Mouse (Mus musculus) natural killer cell, adult 2 months (primary cell): ENCODE measurements around the gene Opcml.

Experiments used
- DNase-seq, 2 experiments: peaks; one replicate each; pipeline ENCODE4 v3.0.0; 2022; ENCODE audit warnings: low spot score in 2 of 2

Gene Opcml

DNA sequence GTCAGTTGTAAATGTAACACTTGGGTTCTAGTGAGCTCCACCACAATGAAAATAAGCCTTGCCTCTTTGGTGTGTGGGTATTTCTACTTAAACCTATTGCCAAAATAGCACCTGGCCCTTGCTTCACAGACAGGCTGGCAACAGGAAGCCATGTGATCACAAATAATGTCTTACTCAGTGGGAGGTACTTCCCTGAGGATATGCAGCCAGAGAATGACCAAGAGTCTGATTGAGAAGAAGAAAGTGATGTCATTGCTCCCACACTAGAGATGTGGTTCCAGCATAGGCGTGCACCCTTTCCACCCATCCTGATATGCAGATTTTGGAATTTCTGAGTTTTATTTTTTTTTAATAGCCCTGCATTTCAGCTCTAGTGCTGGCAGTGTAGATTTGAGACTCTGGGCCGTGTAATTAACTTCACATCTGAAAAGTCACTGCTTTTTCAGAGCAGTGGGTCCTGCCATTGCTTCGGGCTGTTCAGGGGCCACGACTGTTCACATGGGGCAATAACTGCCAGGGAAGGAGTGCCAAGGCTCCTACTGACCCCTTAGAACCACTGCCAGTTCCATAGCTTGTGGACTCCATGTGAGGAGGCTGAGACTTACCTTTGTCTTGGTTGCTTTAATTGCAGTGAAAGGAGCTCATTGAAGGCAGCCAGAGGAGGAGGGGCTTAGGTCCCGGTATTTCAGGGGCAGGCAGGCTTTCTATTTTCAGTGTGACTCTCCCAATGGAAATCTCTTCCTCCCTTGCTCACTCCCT is 649.0 kb downstream of the Opcml start:
- no peak for DNase-seq

DNA sequence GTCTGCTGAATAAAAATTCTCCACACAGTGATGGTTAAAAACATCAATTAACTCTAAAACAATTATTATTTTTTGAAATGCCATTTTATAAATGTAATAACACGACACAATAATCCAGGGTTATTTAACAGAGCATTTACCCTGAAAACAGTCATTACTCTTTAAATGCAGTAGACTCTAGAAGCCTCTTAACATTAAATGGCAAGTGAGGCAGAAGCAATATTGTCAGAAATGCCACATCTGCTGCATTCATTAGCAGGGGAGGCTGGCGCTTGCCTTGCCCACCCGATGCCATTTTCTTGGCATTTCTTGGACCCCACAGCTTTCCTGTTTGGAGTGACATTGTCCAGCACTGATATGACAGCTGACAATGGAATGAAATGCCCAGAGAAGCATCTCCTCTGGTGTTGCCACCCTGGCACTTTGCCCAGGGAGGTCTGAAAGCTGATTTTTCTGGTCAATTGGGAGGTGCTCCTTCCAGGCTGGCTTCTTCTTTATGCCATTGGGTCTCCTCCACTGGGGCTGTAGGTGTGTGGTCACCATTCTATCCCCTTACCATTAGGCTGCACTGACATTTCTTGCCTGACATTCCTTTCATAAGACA is 649.7 kb downstream of the Opcml start:
- DNase-seq, result no peak

DNA sequence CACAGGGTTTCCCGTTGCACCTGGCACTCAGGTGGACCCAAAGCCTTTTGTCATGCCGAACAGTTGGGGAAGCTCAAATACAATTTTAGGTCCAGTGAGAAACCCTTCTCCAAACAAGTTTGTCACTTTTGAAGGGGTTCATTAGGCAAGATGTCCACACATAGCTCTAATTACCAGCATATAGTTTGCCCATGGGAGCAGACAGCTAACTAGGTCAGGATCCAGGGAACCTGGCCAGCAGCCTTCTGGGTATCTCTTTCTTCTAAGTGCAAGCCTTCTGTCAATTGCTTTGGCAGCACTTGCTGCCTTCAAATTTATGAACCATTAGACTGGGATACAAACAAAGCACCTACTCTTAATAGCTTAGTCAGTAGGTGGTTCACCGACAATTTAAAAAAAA is 653.9 kb downstream of the Opcml start:
- DNase-seq, result no peak

DNA sequence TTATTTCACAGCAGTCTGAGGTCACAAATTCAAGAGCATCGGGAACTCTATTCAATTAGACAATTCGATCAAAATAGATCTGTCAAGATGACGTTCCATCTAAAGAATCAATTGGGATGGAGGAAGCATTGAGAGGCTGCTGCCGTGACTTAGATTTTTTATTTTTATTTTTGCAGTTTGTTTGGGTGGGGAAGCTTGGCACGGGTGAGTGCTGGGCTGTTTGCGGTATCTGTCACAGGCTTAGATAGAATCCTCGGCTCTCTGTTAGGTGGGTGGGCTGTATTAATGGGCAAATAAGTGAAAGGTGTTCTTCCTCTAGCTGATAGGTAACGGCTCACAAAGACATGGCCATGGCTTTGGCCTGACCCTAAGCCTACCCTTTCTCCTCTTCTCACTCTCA is 654.4 kb downstream of the Opcml start:
- no peak for DNase-seq

DNA sequence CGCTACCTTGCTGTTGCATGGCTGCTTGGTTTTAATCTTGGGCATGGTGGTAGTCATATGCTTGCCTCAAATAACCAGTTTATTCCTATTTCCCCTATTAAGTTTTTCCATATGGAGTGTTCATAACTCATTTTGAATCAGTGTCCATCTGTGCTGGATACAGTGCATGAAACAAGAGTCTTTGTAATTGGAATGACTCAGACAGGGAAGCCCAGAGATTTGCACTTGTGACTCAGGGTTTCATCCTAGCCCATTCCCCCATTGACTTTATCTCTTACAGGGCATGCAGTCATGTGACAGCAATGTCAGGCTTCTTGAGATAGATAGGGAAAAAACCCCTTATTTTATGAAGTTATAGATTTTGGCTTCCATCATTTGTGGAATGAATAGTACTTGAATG is 655.3 kb downstream of the Opcml start:
- no peak for DNase-seq

DNA sequence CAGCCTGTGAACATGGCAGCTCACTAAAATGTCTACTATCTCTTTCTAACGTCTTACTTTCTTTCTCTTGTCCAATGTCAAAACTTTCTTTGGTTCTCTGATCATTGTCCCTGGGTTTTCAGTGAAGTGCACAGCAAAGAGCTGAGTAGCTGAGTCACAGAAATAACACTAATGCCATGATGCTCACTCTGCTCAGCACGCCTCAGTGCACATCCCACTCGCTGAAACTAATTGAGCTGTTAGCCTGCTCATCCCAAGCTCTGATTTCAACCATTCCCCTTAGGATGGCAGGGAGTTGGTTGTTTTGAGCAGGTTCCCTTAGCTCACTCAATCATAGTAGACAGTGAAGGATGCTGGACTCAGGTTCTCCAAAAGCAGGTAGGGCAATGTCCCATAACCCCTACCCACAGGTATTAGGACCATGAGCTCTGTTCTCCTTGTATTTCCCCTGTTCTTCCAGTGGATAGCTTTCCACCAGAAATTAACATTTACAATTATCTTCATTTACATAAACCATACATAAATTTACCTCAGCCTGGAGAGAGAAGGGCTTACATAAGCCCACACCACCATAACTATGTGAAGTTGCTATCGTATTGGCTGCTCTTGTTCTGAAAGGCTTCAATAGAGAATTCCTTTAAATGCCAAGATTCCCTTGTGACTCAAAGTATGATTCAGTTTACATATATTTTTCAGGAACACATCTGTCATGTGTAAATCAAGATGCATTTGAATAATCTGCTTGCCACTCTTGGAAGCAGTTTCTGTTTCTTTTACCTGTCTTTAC is 655.9 kb downstream of the Opcml start:
- DNase-seq, result no peak

DNA sequence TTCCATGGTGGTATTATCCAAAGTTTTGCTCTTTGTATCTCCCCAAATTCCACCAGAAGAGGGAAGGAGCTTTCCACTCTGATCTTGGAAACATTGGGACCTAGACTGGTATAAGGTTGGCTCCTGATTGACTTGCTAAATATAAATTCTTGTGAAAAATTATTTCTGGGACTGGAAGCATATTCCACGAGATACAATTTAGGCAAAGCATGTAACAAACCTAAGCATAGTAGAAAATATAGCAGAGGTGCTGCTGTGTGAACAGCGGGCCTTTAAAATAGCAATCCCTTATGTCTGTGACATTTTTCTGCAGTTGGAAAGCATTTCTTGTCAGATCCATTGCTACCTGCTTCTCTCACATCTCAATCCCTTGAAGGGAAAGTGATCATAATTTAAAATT is 661.9 kb downstream of the Opcml start:
- no peak for DNase-seq

DNA sequence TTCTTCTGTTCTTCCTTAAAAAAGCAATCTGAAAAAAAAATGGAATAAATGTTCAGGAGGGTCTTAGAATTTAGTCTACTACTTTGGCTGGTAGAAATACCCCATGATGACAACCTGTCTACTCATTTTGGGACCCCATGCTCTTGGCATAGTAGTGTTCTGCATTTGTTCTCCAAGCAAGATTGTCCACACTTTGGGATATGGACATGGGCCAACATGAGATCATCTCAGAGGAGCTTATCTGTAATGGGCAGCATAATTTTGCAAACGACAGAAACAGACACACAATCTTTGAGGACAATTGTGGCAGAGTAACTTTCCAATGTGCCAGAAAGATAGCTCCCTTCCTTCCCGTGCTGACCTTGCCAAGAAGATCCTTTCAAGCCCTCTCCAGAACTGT is 662.5 kb downstream of the Opcml start:
- DNase-seq, result no peak

DNA sequence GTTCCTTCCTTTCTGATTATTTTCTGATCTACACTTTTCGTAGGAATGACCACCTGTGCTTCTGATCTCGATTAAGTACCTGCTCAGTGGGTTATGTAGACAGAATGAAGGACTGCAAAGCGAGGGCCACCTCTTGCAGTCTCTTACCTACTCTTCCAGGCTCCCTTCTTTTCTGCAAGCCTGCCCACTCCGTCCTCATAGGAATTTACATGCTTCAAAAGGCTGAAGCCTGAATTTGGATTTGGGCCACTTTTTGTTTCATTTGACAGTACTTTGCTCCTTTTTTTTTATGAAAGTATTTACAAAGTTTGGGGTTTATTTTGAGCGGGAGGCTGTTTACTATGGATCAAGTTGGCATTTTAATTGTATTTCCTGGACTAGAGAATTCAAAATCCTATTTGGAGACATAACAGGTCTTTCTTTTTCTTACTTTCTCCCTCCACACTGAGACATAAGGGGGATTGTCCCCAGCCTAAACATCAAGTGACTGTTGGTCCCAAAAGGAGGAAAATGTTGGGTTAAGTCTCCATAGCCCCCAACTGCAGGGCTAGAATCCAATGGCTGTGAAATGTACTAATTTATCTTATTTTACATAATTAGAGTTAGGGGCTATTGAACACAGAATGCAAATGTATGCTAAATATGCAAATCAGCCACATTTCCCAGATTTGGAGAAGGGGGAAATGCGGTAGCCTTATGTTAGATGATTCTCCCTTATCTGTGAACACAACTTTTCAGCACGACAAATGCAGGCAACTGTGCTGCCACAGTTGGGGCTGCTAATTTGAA is 667.6 kb downstream of the Opcml start:
- no peak for DNase-seq

DNA sequence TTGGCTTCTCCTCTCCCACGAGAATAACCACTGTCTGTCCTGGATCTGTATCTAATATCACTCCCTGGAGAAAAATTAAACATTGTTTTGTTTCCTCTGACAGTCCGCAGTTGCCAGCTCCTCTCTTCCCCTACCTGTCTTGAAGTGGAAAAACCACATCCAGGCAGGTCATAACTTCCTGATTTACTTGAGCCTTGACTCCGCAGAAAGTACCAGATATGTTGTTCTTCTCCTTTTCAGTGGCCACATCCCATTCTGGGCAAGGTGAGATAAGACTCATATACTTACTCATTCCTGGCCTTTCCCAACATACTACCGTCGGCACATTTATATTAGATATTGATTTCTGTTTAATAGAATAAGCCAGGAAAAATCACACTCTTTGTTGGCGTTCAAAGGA is 673.0 kb downstream of the Opcml start:
- DNase-seq, result no peak

DNA sequence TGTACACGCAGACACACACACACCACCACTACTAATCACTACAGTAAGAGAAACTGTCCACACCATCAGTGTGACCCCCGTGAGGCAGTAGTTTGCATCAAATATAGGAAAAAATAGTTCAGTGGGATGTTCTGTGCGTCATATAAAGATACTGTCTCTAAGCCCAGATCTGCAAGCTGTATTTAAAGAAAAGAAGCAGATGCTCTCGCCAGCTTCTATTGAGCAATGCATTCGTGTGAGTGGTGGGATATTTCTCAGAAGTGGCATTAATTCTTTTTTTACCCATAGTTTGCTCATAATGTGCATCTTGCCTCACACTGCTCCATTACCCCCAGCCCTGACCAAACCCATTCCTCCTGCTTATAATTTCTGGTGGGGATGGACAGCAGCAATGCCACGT is 678.8 kb downstream of the Opcml start:
- no peak for DNase-seq

DNA sequence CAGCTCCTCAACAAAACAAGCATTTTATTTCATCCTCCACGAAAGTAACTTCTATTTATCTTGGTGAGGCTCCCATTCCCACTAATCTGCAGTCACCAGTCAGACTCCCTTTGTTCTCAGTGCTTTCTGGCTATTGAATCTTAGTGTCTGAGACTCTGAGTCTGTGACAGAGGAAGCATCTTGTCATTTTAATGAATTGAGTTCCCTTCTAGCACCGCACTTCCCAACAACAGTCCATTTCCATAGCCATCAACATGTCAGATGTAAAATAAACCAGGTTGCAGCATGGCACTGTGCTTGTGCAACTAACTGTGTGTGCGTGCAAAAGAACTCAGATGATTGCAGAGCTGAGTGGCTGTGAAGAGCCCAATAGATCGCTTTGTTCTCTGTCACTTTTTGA is 680.9 kb downstream of the Opcml start:
- no peak for DNase-seq

DNA sequence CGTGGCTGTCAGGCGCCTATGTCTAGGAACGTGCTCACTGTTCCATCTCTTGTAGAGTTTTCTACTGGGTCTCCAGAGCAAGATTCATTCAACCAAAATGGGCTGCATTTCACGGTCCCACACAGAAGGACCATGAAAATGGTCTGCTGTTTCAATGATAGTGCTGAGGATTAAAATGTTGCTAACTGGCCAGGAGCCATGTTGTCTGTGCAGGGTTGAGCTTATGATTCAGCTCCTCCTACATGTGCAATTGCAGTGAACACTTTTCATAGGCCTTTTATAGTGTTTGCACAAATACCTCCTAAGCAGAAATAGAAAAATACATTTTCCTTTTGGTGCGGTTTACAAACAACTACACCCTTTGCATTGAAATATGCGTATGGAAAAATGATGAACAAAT is 684.0 kb downstream of the Opcml start:
- no peak for DNase-seq

DNA sequence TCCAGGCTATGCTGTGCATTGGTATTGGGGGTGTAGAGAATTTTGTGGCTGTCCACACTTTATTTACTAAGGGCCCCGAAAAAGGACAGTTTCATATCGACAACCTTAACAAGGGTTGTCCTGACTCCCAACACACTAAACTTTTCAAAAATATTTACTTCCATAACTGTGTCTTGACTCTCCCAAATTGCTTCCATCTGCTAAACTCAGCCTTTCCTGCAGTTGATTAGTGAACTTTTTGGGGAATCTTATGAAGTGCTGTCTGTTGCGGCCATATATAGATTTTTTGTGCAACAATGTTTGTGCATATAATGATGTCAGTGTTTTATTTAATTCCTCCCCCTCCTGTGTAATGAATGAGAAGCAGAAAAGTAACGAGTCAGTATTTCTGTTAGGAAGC is 690.7 kb downstream of the Opcml start:
- DNase-seq, result no peak

DNA sequence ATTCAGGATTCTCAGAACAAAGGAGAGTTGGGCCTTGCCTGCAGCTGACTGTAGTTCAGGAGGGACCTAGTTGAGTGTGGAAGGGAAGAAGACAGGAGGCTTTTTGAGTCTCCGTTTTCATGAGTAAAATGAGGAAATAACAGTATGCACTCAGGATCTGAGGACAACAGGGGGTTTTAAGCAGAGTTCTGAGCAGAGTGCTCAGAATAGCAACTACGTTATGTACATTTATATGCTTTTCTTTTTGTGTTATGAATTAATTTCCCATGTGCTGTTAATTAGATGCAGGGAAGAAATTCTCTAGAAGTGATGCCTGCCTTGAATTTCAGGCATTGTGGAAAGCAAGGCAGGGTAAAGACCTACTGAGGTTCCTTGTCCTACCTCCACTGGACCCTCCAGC is 697.9 kb downstream of the Opcml start:
- DNase-seq, result no peak

DNA sequence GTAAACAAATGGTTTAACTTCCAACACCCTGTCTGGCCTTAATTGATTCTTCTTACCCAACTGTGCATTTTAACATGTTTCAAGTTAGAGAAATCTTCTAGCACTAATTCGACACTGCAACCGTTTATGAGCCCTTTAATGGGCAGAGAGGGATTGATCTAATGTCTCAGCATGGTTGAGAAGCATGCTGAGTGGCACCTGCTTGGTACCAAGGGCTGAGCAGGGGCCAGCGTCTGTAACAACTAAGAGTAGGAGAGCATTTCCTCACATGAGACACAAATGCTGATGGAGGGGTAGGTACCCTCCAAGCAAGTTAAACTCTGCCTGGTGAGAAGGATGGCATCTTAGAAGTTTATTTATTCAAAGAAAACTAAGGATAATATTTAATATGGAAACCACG is 699.3 kb downstream of the Opcml start:
- no peak for DNase-seq

DNA sequence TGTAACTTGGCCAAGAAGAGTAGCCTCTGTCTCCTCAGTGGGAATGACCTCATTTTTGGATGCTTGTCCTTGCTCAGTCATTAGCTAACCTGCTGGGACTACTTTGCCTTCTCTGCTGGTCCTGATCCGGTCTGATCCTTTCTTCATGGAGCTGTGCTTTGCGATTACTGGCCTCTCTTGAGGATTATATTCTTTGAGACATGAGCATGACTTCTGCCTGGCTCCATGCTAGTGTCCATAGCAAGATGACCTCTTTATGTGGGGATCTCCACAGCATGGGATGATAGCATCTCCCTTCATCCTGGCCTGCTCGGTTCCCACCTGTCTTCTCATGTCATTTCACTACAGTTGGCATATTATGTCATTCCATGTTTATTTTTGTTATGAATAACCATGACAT is 699.8 kb downstream of the Opcml start:
- DNase-seq, result no peak

DNA sequence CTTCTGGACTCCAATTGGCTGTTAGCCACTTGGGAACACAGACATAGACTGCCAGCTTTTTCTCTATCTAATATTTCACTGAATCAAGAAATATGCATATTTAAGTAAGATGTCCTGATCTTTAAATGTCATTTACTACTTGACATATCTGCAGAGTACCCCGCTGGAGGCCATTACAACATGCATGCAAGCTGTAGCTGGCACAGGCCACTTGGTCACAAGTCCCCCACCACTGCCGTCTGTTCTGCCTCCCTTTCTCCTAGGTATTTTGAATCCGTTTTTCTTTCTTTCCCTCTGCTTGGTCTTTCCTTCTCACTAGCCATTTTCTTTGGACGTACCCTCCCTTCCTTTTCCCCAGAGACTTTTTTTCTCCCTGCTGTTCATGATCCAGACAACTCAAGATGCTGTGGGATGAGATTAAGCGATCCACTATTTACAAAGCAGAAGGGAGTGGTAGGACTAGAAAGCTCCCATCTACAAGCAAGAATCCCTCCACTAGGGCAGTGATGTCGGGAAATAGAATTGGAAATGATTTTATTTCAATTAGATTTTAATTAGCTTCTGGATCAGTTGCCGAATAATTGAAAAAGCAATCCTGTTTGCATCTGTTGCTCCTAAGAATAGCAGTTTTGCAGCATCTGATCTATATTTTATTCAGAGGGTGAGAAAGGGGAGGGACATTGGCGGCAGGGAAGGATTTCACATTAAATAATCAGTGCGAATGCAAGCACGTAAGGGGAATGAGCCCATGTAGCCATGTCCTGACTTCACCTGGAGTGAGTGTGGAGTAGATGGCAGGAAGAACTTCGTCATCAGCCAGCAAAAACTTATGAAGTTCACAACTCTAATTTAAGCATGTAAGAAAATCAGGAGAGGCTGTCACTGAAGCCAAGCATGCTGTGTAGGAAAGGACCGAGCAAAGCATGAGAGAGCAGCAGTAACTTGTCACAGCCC is 709.5 kb downstream of the Opcml start:
- DNase-seq, result no peak

DNA sequence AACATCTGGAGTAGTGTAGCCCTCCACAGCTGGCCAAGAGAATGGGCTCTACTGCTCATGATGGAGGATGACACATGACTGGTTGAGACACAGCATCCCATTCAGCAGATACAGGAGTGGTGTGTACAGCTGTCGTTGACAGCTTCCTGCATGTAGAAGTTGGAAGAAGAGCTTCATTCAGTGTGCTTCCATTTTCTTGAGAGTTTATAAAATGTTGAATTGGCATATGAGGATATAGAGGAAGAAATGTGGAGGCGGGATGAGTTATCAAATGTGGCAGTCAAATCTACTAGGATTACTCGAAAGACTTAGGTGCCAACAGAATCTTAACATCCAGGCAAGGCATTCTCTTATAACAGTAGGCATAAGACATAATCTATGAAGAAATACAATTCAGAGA is 723.3 kb downstream of the Opcml start:
- DNase-seq, result no peak

DNA sequence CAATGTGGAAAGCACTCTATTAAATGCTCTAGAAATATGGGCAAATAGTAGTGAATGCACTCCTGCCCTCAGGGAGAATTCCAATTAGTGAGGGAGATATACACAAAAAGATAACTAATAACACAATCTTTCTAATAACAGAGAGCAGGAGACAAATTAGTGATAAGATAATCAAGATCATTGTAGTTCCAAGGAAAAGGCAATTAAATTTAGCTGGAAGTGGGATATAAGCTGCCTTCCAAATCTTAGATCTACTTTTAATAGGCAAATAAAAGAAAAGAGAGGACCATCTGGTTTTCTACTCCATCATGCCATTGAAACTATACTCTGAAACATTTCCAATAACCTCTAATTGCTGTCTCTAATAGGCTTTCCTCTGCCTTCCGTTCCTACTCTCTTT is 742.6 kb downstream of the Opcml start:
- DNase-seq, result no peak

DNA sequence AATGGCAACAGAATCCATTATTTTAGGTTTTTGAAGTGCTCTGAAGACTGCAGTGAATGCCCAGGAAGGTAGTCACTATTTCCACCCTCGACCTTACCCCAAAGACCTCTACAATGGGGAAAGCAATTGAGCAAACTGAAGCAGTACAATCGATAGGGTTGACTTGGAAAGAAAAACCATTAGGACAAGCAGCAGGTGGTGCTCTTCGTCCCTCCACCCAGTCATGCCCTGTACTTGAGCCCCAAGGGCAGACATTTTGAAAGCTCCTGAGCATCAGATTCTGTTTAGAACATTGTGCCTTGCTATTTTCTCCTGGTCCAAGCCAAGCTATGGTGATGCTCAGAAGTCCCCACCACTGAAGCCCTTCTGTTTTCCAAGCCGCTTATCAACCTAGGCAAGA is 744.4 kb downstream of the Opcml start:
- no peak for DNase-seq
